Mouse (Mus musculus) heart, embryonic 15.5 days (tissue): ENCODE measurements around the gene Kin. TPM values are rescaled to one million over a fixed set of nuclear protein-coding genes. Genes with fewer than 3 reads are reported as not detected.

ENCODE experiments used
- polyA plus RNA-seq: library from polyadenylated mRNA; unstranded; fragments of >200 nt; fragmentation: Nextera tagmentation; extraction: Ambion mirVana; gene quantifications from 2 replicates; pipeline ENCODE4 v1.2.1, GENCODE M21; 2015

The Kin gene
- polyA plus RNA-seq, 1 experiment from 2014 or later, result 20.5 TPM

Other genes with a start within 250 kb of the Kin start
- 0.10 TPM in 1 of 2 replicates, not detected in the other for gene 4930412O13Rik, start 199.3 kb upstream of the Kin start, polyA plus RNA-seq
- gene 9230102O04Rik, start 191.1 kb upstream of the Kin start, polyA plus RNA-seq, result not detected in 2 replicates
- 2.7 and 9.4 TPM in 2 replicates for gene Gata3, start 190.6 kb upstream of the Kin start, polyA plus RNA-seq
- 7.8 and 8.6 TPM in 2 replicates for gene Taf3, start 32.0 kb upstream of the Kin start, polyA plus RNA-seq
- 1,140 and 1,398 TPM in 2 replicates for gene Atp5c1, start 83 bp upstream of the Kin start, polyA plus RNA-seq
- 0.58 and 2.0 TPM in 2 replicates for gene Itih2, start 50.8 kb downstream of the Kin start, polyA plus RNA-seq
- 9.6 and 10.6 TPM in 2 replicates for gene Itih5, start 73.0 kb downstream of the Kin start, polyA plus RNA-seq